Mouse (Mus musculus): ENCODE results near the gene Cplx3.

DNA sequence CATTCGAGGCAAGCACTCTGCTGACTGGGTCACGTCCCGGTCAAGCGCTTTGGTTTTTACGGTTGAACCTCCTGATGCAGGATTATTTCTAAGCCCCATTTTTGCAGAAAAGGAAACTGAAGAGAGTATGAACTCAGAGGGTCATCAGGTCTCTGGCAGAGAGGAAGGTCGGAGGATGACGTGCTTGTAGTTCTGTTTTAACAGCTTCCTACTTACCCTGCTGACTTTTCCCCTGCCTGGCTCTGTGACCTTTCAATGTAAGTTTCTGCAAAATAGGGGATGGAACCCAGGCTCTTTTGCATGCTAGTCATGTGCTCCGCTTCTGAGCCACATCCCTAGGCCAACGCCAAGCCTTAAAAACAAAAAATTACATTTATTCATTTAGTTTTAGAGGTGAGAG, 46.3 kb upstream of the Cplx3 start:
- no peak for TF ChIP-seq CTCF (IDR thresholded peaks at IDR 0.05; ENCODE audit: low read depth)
- TF ChIP-seq EP300 (IDR thresholded peaks at IDR 0.05; ENCODE audit: low read depth): no peak
